27 mouse cellular contexts compared by ENCODE assay signal in the genomic region with DNA sequence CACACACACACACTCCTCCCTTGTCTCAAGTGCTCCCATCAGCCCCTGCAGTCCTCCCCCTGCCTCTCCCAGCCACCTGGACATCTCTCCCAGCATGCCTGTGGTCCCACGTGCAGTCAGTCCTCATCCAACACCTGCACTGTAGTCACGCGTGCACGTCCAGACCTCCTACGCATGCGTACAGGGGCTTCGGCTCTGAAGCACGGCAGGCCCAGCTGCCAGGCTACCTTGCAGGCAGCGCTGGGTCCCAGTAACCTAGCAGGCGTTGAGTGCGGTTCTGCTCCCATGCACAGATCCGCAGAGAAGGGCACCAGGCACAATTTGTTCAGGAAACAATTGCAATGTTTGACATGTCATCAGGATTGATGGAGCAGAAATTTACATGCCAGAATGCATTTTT. TPM values are rescaled to one million over a fixed set of nuclear protein-coding genes. Genes with fewer than 3 reads are reported as not detected.
DNase-seq lines count a peak whose midpoint lies in the region; ATAC-seq lines count a peak whose summit lies in the region.
"Had no signal": no experiment of that assay in that cellular context is flagged by ENCODE, and none has a peak within 500 bp of the region (broad histone marks: within the 10 kb centered on the region; RNA-seq: fewer than 3 reads in every experiment).

No protein-coding gene starts in this region.

- H3K4me3 ChIP-seq in hindbrain, embryonic 13.5 days = no peak overlapping the region
- H3K4me3 ChIP-seq in hindbrain, embryonic 10.5 days = no peak overlapping the region
- H3K4me3 ChIP-seq in midbrain, embryonic 12.5 days = no peak overlapping the region
- no peak overlapping the region for H3K4me3 ChIP-seq in midbrain, embryonic 10.5 days
- H3K4me3 ChIP-seq: embryonic facial prominence, embryonic 12.5 days; forebrain, embryonic 13.5 days; heart, embryonic 12.5 days; layer of hippocampus, adult 2 months; limb, embryonic 13.5 days; liver, embryonic 12.5 days had no signal

- H3K9me3 ChIP-seq in hindbrain, embryonic 13.5 days = no peaks in the 10 kb centered on the region
- 0 out of 2 replicates have a peak, but pooled peaks cover 6% of the 10 kb centered on the region for H3K9me3 ChIP-seq in hindbrain, embryonic 10.5 days
- H3K9me3 ChIP-seq in midbrain, embryonic 12.5 days = no peaks in the 10 kb centered on the region
- no peaks in the 10 kb centered on the region; the same call in 1 of the 2 replicates for H3K9me3 ChIP-seq in midbrain, embryonic 10.5 days (replicated peaks)
- H3K9me3 ChIP-seq: embryonic facial prominence, embryonic 12.5 days; forebrain, embryonic 13.5 days; limb, embryonic 13.5 days had no signal

- WGBS in hindbrain, embryonic 13.5 days = 56% methylated on average over 12 of the region's 12 CpGs
- 89% methylated on average over 12 of the region's 12 CpGs for whole genome bisulfite sequencing in hindbrain, embryonic 10.5 days
- WGBS in midbrain, embryonic 12.5 days = 90% methylated on average over 12 of the region's 12 CpGs
- WGBS in midbrain, embryonic 10.5 days = 93% methylated on average over 12 of the region's 12 CpGs

- no peak for DNase-seq in hindbrain, embryonic 10.5 days (ENCODE audit: low spot score)
- DNase-seq in midbrain, embryonic 10.5 days (ENCODE audit: low spot score) = no peak
- DNase-seq in brain, adult 2 months (ENCODE audit: low read depth, low spot score) = peak; percentile 18
- DNase-seq in retina, postnatal 1 day = peak; percentile 64
- DNase-seq in thymus, postnatal 0 days (ENCODE audit: low spot score) = no peak
- DNase-seq: cerebellum, adult 2 months; cerebellum, postnatal 25 days; gastrocnemius, postnatal 14 days; heart, adult 11 months; heart, postnatal 10 days; kidney, postnatal 25 days; layer of hippocampus, postnatal 36 days; lung, adult 18-20 months; lung, postnatal 10 days; thymus, adult 18-20 months had no signal

- H3K36me3 ChIP-seq in hindbrain, embryonic 13.5 days = no peaks in the 10 kb centered on the region
- no peaks in the 10 kb centered on the region for H3K36me3 ChIP-seq in hindbrain, embryonic 10.5 days
- H3K36me3 ChIP-seq in midbrain, embryonic 12.5 days = no peaks in the 10 kb centered on the region
- no peaks in the 10 kb centered on the region for H3K36me3 ChIP-seq in midbrain, embryonic 10.5 days
- H3K36me3 ChIP-seq: embryonic facial prominence, embryonic 12.5 days; G1E; heart, embryonic 12.5 days; limb, embryonic 13.5 days; liver, embryonic 12.5 days had no signal

- peak; percentile 55; the same call in 1 of the 2 replicates for ATAC-seq in hindbrain, embryonic 13.5 days (ENCODE audit: low FRiP score)
- no peak for ATAC-seq in midbrain, embryonic 12.5 days (ENCODE audit: low FRiP score, low read depth)
- ATAC-seq: forebrain, embryonic 13.5 days; intestine, postnatal 0 days; liver, embryonic 12.5 days; Patski had no signal

- peak overlapping the region; percentile 27; the same call in 1 of the 2 replicates for H3K27ac ChIP-seq in hindbrain, embryonic 13.5 days
- no peak overlapping the region for H3K27ac ChIP-seq in hindbrain, embryonic 10.5 days
- H3K27ac ChIP-seq in midbrain, embryonic 12.5 days (replicated peaks) = no peak overlapping the region
- no peak overlapping the region for H3K27ac ChIP-seq in midbrain, embryonic 10.5 days (replicated peaks)
- H3K27ac ChIP-seq: embryonic facial prominence, embryonic 12.5 days; forebrain, embryonic 13.5 days; layer of hippocampus, adult 2 months; limb, embryonic 13.5 days; liver, embryonic 12.5 days had no signal

- H3K4me2 ChIP-seq in hindbrain, embryonic 13.5 days = no peak overlapping the region
- no peak overlapping the region for H3K4me2 ChIP-seq in midbrain, embryonic 12.5 days (replicated peaks)
- H3K4me2 ChIP-seq: embryonic facial prominence, embryonic 12.5 days; forebrain, embryonic 13.5 days; heart, embryonic 12.5 days; limb, embryonic 13.5 days; liver, embryonic 12.5 days had no signal

- H3K9ac ChIP-seq in hindbrain, embryonic 13.5 days = no peak overlapping the region
- H3K9ac ChIP-seq in midbrain, embryonic 12.5 days (replicated peaks) = 0 out of 2 replicates have a peak overlapping the region, but pooled peaks have one; percentile 20
- H3K9ac ChIP-seq: embryonic facial prominence, embryonic 12.5 days; forebrain, embryonic 13.5 days; heart, embryonic 12.5 days; limb, embryonic 13.5 days; liver, embryonic 12.5 days had no signal

- H3K4me1 ChIP-seq in hindbrain, embryonic 13.5 days (replicated peaks) = peaks cover 7% of the 10 kb centered on the region
- H3K4me1 ChIP-seq in hindbrain, embryonic 10.5 days (replicated peaks) = peaks cover 9% of the 10 kb centered on the region; the same call in 1 of the 2 replicates
- no peaks in the 10 kb centered on the region for H3K4me1 ChIP-seq in midbrain, embryonic 12.5 days
- H3K4me1 ChIP-seq in midbrain, embryonic 10.5 days = no peaks in the 10 kb centered on the region
- H3K4me1 ChIP-seq: embryonic facial prominence, embryonic 12.5 days; forebrain, embryonic 13.5 days; heart, embryonic 12.5 days; limb, embryonic 13.5 days; liver, embryonic 12.5 days had no signal

- 0 out of 2 replicates have a peak, but pooled peaks cover 11% of the 10 kb centered on the region for H3K27me3 ChIP-seq in hindbrain, embryonic 13.5 days
- 0 out of 2 replicates have a peak, but pooled peaks cover 3% of the 10 kb centered on the region for H3K27me3 ChIP-seq in hindbrain, embryonic 10.5 days (ENCODE audit: insufficient read depth, poor library complexity, severe bottlenecking)
- peaks cover 2% of the 10 kb centered on the region; the same call in 1 of the 2 replicates for H3K27me3 ChIP-seq in midbrain, embryonic 12.5 days
- H3K27me3 ChIP-seq in midbrain, embryonic 10.5 days (ENCODE audit: low read depth, poor library complexity, severe bottlenecking) = 0 out of 2 replicates have a peak, but pooled peaks cover 5% of the 10 kb centered on the region
- H3K27me3 ChIP-seq: embryonic facial prominence, embryonic 12.5 days; heart, embryonic 12.5 days; limb, embryonic 13.5 days; liver, embryonic 12.5 days had no signal

RNA-seq across cellular contexts. Expression of gene Gm17455, which starts 47.7 kb away (rescaled TPM):
- polyA plus RNA-seq in hindbrain, embryonic 13.5 days (2015; fragmentation: Nextera tagmentation; extraction: Ambion mirVana) = 9.3 and 13.2 TPM in 2 replicates
- polyA plus RNA-seq in hindbrain, embryonic 10.5 days (2016; fragmentation: Nextera tagmentation; extraction: Ambion mirVana) = 6.5 and 10.1 TPM in 2 replicates
- 3.0 and 3.7 TPM in 2 replicates for polyA plus RNA-seq in midbrain, embryonic 12.5 days (2016; fragmentation: Nextera tagmentation; extraction: Ambion mirVana)
- 3.7 and 5.5 TPM in 2 replicates for polyA plus RNA-seq in midbrain, embryonic 10.5 days (2016; fragmentation: Nextera tagmentation; extraction: Ambion mirVana)
- polyA plus RNA-seq in thymus, postnatal 0 days (2015; fragmentation: Nextera tagmentation; extraction: Ambion mirVana) = 0.31 and 0.52 TPM in 2 replicates
- polyA plus RNA-seq: G1E; liver, embryonic 12.5 days; Patski; stomach, embryonic 16.5 days had no signal

Comparison
In these comparisons a context has a peak if more than half of its experiments do, and no peak if none do; other contexts are left out.
1. DNase-seq: peak in brain, adult 2 months (single experiment) and retina, postnatal 1 day (single experiment); none in hindbrain, embryonic 10.5 days (single experiment), midbrain, embryonic 10.5 days (single experiment) and thymus, postnatal 0 days (single experiment).